Mouse (Mus musculus): ENCODE data around the gene Fam81a.

GRCm38 (mm10) chr9:70139331-70139885 is 3.0 kb downstream of the Fam81a start:
- TF ChIP-seq USF2 (conservative IDR thresholded peaks at IDR 0.05; ENCODE audit: low read depth, low read length) (no peak), CTCF (conservative IDR thresholded peaks at IDR 0.05 in 1 of 2, IDR thresholded peaks at IDR 0.05 in 1 of 2; ENCODE audit: low read depth in 2 of 2, low read length in 2 of 2) (no peak), NRF1 (IDR thresholded peaks at IDR 0.05; ENCODE audit: low read depth, low read length) (no peak), MAFK (IDR thresholded peaks at IDR 0.05; ENCODE audit: insufficient replicate concordance, low read length) (no peak), MXI1 (IDR thresholded peaks at IDR 0.05; ENCODE audit: low read depth, low read length) (no peak), POLR2AphosphoS2 (IDR thresholded peaks at IDR 0.05; ENCODE audit: low read depth, low read length) (no peak), RCOR1 (conservative IDR thresholded peaks at IDR 0.05; ENCODE audit: low read depth, low read length) (no peak), POLR2A (IDR thresholded peaks at IDR 0.05; ENCODE audit: low read depth, low read length) (no peak), TBP (conservative IDR thresholded peaks at IDR 0.05; ENCODE audit: low read depth, low read length) (no peak), ZNF384 (IDR thresholded peaks at IDR 0.05; ENCODE audit: low read depth, low read length) (no peak), KAT2A (IDR thresholded peaks at IDR 0.05; ENCODE audit: insufficient replicate concordance, low read length) (no peak), ZC3H11A (IDR thresholded peaks at IDR 0.05; ENCODE audit: low read depth, low read length) (no peak), E2F4 (IDR thresholded peaks at IDR 0.05; ENCODE audit: insufficient replicate concordance, low read depth, low read length) (no peak)
